Mouse (Mus musculus) small intestine, adult 2 months (tissue): Measurements from ENCODE around the gene Dvl2.

ENCODE experiments used
- CTCF ChIP-seq: fragments of 200-500 bp; IDR thresholded peaks from 2 replicates; pipeline ENCODE4 v1.5.1; 2012; ENCODE audit warnings: low read depth, mild to moderate bottlenecking, control low read depth, inconsistent platforms, low read length, moderate library complexity, mixed read lengths; ENCODE audit not compliant: insufficient replicate concordance, insufficient read length; ENCODE audit errors: extremely low read depth
- POLR2A ChIP-seq: fragments of 200-500 bp; IDR thresholded peaks from 2 replicates; pipeline ENCODE4 v1.6.1; 2012; ENCODE audit warnings: low read depth, mild to moderate bottlenecking, control low read depth, inconsistent platforms, low read length, moderate library complexity

DNA sequence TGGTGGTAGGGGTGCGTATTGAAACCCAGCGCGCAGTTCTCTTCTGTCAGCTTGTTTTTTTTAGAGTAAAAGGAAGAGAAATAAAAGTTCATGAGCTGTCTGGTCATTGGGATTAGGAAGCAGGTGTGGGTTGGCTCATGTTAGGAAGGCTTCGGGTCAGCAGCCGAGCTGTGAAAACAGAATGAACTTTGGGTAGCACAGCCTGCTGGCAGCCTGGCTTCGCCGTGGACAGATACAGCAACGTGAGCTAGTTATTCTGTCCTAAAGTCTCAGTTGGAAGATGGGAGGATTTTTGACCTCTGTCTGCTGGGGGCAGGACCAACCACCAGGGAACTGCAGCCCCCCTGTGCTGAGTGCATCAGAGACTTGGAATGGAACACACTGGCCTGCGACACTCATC is 57.4 kb downstream of the Dvl2 start:
- no peak for TF ChIP-seq CTCF
- no peak for TF ChIP-seq POLR2A
